Comparison of ENCODE assay signal across 8 mouse cellular contexts in genomic region chr12:12496593-12497141, GRCm38 (mm10).
A peak's percentile ranks its signal among the peaks of the same experiment; 100 is the strongest.
DNase-seq lines count a peak whose midpoint lies in the region; ATAC-seq and TF ChIP-seq lines count a peak whose summit lies in the region.

No protein-coding gene starts in this region.

- WGBS in stomach, embryonic 15.5 days: 67% methylated on average over 7 of the region's 7 CpGs
- 65% methylated on average over 7 of the region's 7 CpGs for WGBS in stomach, postnatal 0 days
- WGBS in heart, postnatal 0 days: 34% methylated on average over 7 of the region's 7 CpGs

- no peaks in the 10 kb centered on the region for H3K27me3 ChIP-seq in stomach, embryonic 15.5 days (replicated peaks)
- no peaks in the 10 kb centered on the region for H3K27me3 ChIP-seq in stomach, postnatal 0 days (ENCODE audit: control insufficient read depth, insufficient read depth, low read length)
- no peaks in the 10 kb centered on the region for H3K27me3 ChIP-seq in heart, postnatal 0 days (ENCODE audit: control insufficient read depth, insufficient read depth, low read length)
- H3K27me3 ChIP-seq in megakaryocyte, embryonic 14.5 days (replicated peaks): no peaks in the 10 kb centered on the region

- TF ChIP-seq CTCF in stomach, postnatal 0 days (IDR thresholded peaks at IDR 0.05; ENCODE audit: low read depth): no peak
- no peak for TF ChIP-seq CTCF in heart, postnatal 0 days (IDR thresholded peaks at IDR 0.05; ENCODE audit: low read depth)

- no peak overlapping the region for H3K9ac ChIP-seq in stomach, embryonic 15.5 days
- H3K9ac ChIP-seq in stomach, postnatal 0 days (ENCODE audit: low read length): no peak overlapping the region
- H3K9ac ChIP-seq in heart, postnatal 0 days (replicated peaks; ENCODE audit: low read depth, low read length): no peak overlapping the region

- H3K36me3 ChIP-seq in stomach, embryonic 15.5 days: no peaks in the 10 kb centered on the region
- no peaks in the 10 kb centered on the region for H3K36me3 ChIP-seq in stomach, postnatal 0 days (ENCODE audit: control insufficient read depth, insufficient read depth, low read length)
- no peaks in the 10 kb centered on the region for H3K36me3 ChIP-seq in heart, postnatal 0 days (replicated peaks; ENCODE audit: control insufficient read depth, insufficient read depth, low read length)
- H3K36me3 ChIP-seq in megakaryocyte, embryonic 14.5 days (replicated peaks; ENCODE audit: low read length): no peaks in the 10 kb centered on the region

- H3K27ac ChIP-seq in stomach, embryonic 15.5 days: no peak overlapping the region
- H3K27ac ChIP-seq in stomach, postnatal 0 days (replicated peaks): no peak overlapping the region
- peak overlapping the region; percentile 19; the same call in 1 of the 2 replicates for H3K27ac ChIP-seq in heart, postnatal 0 days (ENCODE audit: low read depth)

- ATAC-seq in stomach, embryonic 15.5 days (ENCODE audit: insufficient read depth, low FRiP score, low read depth): peak; percentile 50; the same call in 1 of the 2 replicates
- no peak for ATAC-seq in stomach, postnatal 0 days (ENCODE audit: low FRiP score, low TSS enrichment)
- peak; percentile 86 for ATAC-seq in heart, postnatal 0 days (ENCODE audit: insufficient read depth, low read depth)

- no peaks in the 10 kb centered on the region for H3K4me1 ChIP-seq in stomach, embryonic 15.5 days
- no peaks in the 10 kb centered on the region for H3K4me1 ChIP-seq in stomach, postnatal 0 days (replicated peaks; ENCODE audit: control insufficient read depth, insufficient read depth)
- H3K4me1 ChIP-seq in heart, postnatal 0 days (ENCODE audit: control insufficient read depth, insufficient read depth): peaks cover 15% of the 10 kb centered on the region
- peaks cover 93% of the 10 kb centered on the region for H3K4me1 ChIP-seq in megakaryocyte, embryonic 14.5 days

- DNase-seq in stomach, postnatal 0 days (ENCODE audit: low spot score): no peak
- DNase-seq in cerebellum, postnatal 10 days: peak; percentile 74 to 80
- DNase-seq in heart, postnatal 0 days (ENCODE audit: low spot score): peak; percentile 74
- DNase-seq in layer of hippocampus, postnatal 36 days: peak; percentile 9 to 12
- no peak for DNase-seq in embryo, embryonic 9.5 days (ENCODE audit: extremely low spot score)
- DNase-seq in thymus, postnatal 14 days: no peak

- no peaks in the 10 kb centered on the region for H3K9me3 ChIP-seq in stomach, embryonic 15.5 days
- no peaks in the 10 kb centered on the region for H3K9me3 ChIP-seq in stomach, postnatal 0 days (ENCODE audit: control insufficient read depth, low read length)
- H3K9me3 ChIP-seq in heart, postnatal 0 days (replicated peaks; ENCODE audit: control insufficient read depth, low read length): no peaks in the 10 kb centered on the region
- H3K9me3 ChIP-seq in megakaryocyte, embryonic 14.5 days: no peaks in the 10 kb centered on the region

- no peak overlapping the region for H3K4me2 ChIP-seq in stomach, embryonic 15.5 days
- no peak overlapping the region for H3K4me2 ChIP-seq in stomach, postnatal 0 days (replicated peaks; ENCODE audit: low read depth)
- H3K4me2 ChIP-seq in heart, postnatal 0 days (ENCODE audit: low read depth, low read length): no peak overlapping the region

- no peak for TF ChIP-seq EP300 in stomach, postnatal 0 days (optimal IDR thresholded peaks at IDR 0.05)
- no peak for TF ChIP-seq EP300 in heart, postnatal 0 days (IDR thresholded peaks at IDR 0.05; ENCODE audit: low read depth)

- no peak overlapping the region for H3K4me3 ChIP-seq in stomach, embryonic 15.5 days (replicated peaks)
- no peak overlapping the region for H3K4me3 ChIP-seq in stomach, postnatal 0 days (ENCODE audit: low read depth, low read length)
- no peak overlapping the region for H3K4me3 ChIP-seq in heart, postnatal 0 days (ENCODE audit: low read depth, low read length)
- H3K4me3 ChIP-seq in megakaryocyte, embryonic 14.5 days (replicated peaks): peak overlapping the region; percentile 76

Comparison
In these comparisons a context has a peak if more than half of its experiments do, and no peak if none do; other contexts are left out.
1. DNase-seq: peak in cerebellum, postnatal 10 days (2 of 2), heart, postnatal 0 days (single experiment) and layer of hippocampus, postnatal 36 days (2 of 2); none in stomach, postnatal 0 days (single experiment), embryo, embryonic 9.5 days (single experiment) and thymus, postnatal 14 days (single experiment).